Mouse (Mus musculus) liver, postnatal 0 days (tissue): Measurements from ENCODE around the gene Dhdh.

ENCODE experiments used
- CTCF ChIP-seq: sonication (generic); IDR thresholded peaks from 2 replicates; pipeline ENCODE4 v1.5.1; 2016; ENCODE audit warnings: antibody characterized with exemption, low read depth
- EP300 ChIP-seq: IDR thresholded peaks from 2 replicates; pipeline ENCODE4 v1.6.1; 2016; ENCODE audit warnings: antibody characterized with exemption, low read depth, mild to moderate bottlenecking

GRCm38 (mm10) chr7:45535676-45536075 lies 47.1 kb upstream of the Dhdh start:
- TF ChIP-seq CTCF: 0 out of 2 replicates have a peak, but pooled peaks have one; percentile 24
- TF ChIP-seq EP300: no peak
